Mouse (Mus musculus) cerebellum, postnatal 25 days (tissue): ENCODE data around the gene Gipc1.

ENCODE experiments used
- DNase-seq, 2 experiments: peaks; one replicate each; pipeline ENCODE4 v3.0.0; 2021; ENCODE audit warnings: mixed read lengths in 2 of 2

Gene Gipc1

DNA sequence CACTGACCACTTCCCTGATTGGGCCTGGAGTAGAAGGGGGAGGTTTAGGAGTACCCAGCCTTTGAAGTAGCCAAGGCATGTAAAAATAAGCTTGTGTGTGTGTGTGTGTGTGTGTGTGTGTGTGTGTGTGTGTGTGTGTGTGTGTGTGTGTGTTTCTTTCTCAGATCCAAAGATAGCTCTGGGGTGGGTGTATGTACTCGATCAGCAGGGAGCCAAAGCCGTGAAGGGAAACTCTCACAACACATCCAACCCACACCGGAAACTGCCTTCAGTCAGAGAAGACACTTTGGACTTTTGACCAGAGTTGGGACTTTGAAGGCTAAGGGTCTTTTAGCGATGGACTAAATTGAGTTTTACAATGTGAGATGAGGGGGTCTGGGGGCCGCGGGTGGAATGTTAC, 2.8 kb upstream of the Gipc1 start:
- no peak for DNase-seq

DNA sequence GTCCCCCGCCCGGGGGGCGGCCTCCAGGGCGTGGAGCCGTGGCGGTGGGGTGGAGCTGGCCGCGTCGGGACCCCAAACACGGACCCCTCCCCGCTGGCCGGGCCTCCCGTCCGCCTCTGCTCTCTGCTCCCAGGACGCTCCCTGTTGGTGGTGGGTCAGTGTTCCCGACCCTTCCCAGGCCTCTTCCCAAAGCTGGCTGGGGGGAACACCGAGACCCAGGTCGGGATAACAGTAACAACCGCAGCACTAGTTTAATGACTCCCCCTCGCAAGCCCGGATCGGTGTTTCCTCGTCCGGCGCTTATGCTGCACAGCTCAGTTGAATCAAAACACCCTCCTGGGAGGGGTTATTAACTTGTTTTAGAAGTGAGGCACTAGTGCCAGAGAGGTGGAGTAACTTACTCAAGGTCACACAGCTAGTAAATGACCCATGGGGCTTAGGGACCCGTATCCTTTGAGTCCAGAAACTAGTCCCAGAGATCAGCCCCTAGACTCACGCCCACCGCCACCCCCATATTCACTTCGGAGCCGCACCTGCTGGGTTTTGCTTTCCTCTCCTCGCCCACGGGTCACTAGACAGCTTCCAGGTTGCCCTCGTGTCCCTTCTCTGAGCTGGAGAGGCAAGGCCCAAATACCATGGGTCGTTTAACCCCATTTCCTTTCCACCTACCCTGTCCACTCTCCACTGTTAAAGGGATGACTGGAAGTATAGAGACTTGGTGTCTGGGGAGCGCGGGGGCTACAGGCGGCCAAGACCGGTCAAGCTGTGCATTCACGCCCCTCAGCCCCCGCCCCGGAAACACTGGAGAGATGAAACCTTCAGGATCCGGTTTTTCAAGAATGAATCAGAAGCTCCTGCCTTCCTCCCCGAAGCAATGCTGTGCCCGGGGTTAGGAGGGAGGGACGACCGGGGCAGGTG, 526 bp downstream of the Gipc1 start:
- no peak for DNase-seq

DNA sequence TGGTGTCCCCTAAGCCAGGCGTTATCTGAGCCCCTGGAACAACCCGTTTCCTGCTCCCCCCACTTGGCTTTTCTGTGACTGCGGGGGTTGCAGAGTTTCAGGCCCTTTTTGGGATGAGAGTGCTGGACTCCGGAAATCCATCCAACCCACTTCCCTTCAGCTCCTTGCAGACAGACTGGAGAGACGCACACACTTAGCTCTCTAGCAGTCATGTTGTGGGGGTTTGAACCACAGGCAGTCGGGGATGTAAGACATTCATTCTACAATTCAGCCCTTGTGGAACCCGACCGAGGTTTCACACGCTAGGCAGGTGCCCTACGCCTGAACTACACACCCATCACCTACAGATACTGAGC, 1.2 kb downstream of the Gipc1 start:
- no peak for DNase-seq

DNA sequence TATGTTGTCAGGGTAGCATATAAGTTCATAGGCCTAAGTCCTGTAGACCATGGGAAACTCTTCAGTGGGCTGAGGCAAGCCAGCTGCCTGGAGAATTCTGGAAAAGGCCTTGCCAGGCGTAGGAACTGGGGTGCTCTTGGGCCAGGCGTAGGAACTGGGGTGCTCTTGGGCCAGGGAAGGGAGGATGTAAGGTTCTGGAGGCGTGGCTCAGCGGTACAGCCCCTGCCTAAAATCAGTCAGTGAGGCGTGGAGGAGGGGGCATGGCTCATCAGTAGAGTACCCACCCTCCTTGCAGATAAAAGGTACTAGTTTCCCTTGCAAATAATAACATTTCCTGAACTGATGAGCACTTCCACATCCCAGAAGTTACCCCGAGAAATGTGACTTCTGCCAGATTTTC, 2.2 kb downstream of the Gipc1 start:
- DNase-seq: no peak

- DNase-seq: no peak
Measured at GRCm38 (mm10) chr8:83656043-83656442, 3.6 kb downstream of the Gipc1 start.

DNA sequence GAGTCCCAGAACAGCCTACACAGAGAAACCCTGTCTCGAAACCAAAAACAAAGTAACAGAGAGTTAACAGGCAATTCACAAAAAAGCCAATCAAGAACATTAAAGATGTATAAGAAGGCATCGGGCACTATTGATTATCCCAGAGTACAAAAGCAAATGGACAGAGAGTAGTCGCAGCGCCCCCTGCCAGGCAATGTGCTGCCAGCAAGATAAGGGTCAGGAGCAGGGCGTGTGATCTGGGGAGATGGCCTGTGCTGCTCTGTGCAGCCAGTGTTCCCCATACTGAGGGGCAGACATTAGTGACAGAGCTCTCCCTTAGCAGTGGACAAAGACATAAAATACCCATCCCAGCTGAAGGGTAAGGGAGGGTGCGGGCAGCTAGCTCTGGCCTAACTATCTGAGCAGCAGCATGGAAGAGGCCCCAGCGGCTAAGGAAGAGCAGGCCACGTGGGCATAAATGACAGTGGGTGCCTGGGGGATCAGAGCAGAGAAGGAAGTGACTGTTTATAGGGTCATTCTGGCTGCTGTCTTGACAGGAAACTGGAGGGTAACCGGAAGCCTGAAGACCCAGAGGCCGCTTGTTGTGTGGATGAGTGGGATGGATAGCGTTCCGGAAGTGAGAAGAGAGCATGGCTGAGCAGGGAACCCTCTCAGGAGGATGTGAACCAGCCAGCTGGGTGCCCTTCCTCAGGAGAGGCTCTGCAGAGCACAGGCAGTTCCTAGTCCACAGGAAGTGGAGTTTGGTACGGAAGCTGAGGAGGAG, 4.2 kb downstream of the Gipc1 start:
- no peak for DNase-seq

DNA sequence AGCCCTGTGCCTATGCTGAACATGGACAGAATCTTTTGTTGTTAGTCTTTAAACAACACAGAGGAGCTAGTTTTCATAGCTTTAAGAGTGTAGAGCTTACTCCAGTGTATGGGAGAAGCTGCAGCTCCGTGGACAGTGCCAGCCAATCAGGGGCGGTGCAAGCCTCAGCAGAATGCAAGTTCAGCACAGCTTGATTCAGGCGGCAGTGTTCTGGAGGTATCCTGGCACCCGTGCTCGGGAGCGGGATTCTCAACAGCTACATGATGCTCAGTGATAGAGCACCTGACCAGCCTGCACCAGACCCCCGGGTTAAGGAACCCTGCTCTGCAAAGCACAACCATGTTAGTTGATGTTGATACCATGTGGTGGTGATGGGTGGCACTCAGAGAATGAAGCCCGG, 8.1 kb downstream of the Gipc1 start:
- DNase-seq: peak in 1 of 2 experiments; percentile 34

DNA sequence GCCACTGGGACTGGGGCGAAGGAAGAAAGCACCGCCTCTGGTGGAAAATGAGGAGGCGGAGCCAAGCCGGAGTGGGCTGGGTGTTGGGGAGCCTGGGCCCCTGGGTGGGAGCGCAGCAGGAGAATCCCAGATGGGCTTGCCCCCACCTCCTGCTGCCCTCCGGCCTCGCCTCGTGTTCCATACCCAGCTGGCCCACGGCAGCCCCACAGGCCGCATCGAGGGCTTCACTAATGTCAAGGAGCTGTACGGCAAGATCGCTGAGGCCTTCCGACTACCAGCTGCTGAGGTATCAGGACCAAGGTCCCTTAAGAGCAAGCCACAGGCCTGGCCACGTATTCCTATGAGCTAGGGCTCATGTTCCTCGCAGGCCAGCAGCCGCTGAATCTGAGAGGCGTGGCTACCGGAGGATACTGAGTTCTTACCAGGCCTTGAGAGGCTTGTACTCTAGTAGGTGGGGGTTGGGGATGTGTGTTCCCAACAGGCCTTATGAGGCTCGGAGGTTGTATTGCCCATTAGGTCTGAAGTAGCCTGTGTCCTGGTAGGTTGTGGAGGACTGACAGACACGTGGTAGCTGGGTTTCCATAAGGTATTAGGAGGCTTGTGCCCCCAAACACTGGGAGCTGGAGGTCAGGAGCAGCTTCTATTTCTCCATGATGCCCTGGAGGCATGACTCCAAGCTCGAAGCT, 8.7 kb downstream of the Gipc1 start:
- peak in 1 of 2 experiments; percentile 28 for DNase-seq

GRCm38 (mm10) chr8:83662421-83662826, 9.9 kb downstream of the Gipc1 start:
- DNase-seq: peak; percentile 87 to 93

- peak in 1 of 2 experiments; percentile 25 for DNase-seq
Measured at GRCm38 (mm10) chr8:83664096-83664495, 11.6 kb downstream of the Gipc1 start.

DNA sequence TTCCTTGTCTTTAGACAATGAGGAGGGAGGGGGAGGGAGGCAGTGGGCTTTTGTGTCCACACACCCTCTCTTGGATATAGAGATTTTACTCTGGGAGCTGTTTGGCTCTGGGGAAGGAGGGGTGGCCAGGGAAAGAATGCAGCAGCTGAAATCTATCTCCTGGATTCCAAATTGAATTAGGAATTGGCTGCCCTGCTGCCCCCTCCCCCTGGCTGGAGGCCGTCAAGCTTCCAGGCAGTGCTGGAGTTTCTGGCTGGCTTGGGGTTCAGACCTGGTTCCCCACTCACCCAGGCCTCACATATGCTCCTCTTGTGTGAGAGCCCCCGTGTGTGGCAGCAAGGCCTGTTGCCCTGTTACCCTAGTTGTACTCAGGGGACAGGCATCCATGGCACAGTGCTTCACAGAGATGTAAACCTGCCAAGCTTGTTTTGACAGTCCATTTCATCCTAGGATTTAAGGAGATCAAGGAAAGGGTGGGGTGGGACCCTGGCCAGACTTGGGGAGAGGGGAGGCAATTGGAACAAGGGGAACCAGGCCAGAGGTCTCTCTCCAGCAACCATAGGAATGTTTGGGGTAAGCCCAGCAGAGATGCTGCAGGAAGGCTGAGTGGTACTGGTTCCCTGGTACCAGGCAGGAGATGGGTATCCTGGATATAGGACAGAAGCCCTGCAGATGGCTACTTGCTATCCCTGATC, 12.6 kb downstream of the Gipc1 start:
- no peak for DNase-seq

- peak in 1 of 2 experiments; percentile 23 for DNase-seq
Measured at GRCm38 (mm10) chr8:83665969-83666865, 13.7 kb downstream of the Gipc1 start, which contains the start of gene Ptger1. Ptger1 (plus strand) TSS chr8:83666678.

GRCm38 (mm10) chr8:83666866-83667234, 14.4 kb downstream of the Gipc1 start:
- no peak for DNase-seq

- peak in 1 of 2 experiments; percentile 41 for DNase-seq
Measured at GRCm38 (mm10) chr8:83667526-83667925, 15.0 kb downstream of the Gipc1 start.

- DNase-seq: peak; percentile 62 to 67
Measured at GRCm38 (mm10) chr8:83668010-83668916, 15.8 kb downstream of the Gipc1 start.

DNA sequence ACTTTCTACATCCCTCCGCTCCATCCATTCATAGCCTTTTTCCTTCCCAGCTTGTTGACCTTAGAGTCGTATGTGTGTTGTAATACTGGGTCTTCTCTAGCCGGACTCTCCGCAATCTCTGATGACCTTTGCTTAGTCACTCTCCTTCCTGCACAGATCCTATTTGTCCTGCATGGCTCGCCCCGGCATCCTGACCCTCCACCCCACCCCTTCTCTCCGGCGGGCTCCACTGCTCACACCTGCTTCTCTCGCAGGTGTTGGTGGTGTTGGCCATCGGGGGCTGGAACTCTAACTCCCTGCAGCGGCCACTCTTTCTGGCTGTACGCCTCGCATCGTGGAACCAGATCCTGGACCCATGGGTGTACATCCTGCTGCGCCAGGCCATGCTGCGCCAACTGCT, 16.5 kb downstream of the Gipc1 start:
- DNase-seq: no peak

DNA sequence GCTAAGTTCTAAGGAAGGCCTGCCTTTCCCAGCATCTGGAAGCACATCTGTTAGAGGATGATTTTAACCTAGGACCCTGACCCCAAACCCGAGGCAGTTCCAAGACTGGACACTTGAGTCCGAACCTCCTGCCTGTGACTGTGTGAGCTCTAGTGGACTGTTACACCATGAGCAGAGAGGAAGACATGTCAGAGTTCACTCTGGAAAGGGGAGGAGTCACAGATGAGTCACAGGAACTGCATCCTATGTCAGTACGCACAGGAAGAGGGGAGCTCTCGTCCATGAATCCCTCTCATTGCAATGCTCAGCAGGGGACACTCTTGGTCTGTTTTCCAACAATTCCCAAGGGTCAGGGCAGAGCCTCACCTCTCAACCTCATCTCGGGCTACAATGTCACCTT, 20.5 kb downstream of the Gipc1 start:
- no peak for DNase-seq

- no peak for DNase-seq
Measured at GRCm38 (mm10) chr8:83674497-83674896, 22.0 kb downstream of the Gipc1 start.

- no peak for DNase-seq
Measured at GRCm38 (mm10) chr8:83679866-83680265, 27.4 kb downstream of the Gipc1 start.

DNA sequence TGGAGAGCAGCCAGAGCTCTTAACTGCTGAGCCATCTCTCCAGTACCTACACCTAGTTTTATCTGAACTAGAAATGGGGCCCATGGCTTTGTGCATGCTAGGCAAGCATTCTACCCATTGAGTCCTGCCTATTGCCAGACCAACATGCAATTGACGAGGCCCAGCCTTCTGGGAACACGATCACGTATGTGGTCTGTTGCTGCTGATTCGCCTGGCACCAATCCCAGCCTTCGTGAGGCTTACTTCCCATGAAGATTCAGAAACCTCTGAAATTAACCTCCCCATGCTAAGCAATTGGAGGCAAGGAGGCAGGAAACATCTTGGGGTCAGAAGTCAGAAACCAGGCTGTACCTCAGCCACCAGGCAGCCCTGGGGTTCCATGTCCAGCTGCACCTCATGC, 28.1 kb downstream of the Gipc1 start:
- DNase-seq: no peak

GRCm38 (mm10) chr8:83681099-83681498, 28.6 kb downstream of the Gipc1 start:
- no peak for DNase-seq
